Mouse (Mus musculus) G1E (cell line): Measurements from ENCODE around the gene Shkbp1.

ENCODE experiments used
- CTCF ChIP-seq: IDR thresholded peaks from 2 replicates; pipeline ENCODE4 v1.5.1; 2012; ENCODE audit warnings: low read depth, low read length, inconsistent platforms, mixed read lengths
- TAL1 ChIP-seq: conservative IDR thresholded peaks from 2 replicates; pipeline ENCODE4 v1.6.1; 2012; ENCODE audit warnings: low read depth, low read length, inconsistent platforms, mixed read lengths

DNA sequence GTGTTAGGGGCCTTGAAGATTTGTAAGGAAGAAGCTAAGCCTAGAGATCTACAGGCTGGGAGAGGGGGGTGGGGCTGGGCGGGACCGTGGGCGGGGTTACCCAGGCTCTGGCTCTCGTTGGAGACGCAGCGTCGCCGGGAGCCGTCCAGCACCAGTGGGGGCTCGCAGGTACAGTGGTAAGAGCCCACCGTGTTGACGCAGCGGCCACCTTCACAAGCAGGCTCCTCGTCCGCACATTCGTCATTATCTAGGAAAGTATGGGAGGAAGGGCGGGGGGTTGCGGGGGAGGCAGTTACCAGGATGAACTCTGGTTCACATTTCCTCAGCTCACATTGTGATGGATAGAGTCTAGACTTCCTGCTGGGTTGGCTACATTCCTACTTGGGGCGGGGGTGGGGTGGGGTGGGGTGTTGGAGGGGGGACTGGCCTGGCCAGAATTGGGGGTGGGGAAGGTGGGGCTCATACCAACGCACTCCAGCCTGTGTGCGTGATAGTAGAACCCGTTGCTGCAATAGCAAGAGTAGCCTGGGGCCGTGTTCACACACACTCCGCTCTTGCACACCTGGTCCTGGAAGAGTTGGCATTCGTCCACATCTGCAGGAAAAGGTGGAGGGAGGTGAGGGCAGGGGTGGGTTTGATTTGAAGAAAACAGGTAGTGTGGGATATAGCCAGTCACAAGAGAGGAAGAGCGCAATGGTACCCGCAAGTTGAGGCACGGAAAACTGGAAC lies 46.8 kb downstream of the Shkbp1 start:
- TF ChIP-seq TAL1 = no peak
- TF ChIP-seq CTCF = no peak
